Mouse (Mus musculus) midbrain, embryonic 12.5 days (tissue): ENCODE results near the gene Gid4. TPM values are rescaled to one million over a fixed set of nuclear protein-coding genes. Genes with fewer than 3 reads are reported as not detected.

Experiments
- ATAC-seq: fragments of 200-750 bp; cut with Nextera tagmentation; 2 replicates; pipeline ENCODE4 v1.8.0; 2017; ENCODE audit warnings: low read depth, moderate TSS enrichment, moderate library complexity; ENCODE audit not compliant: low FRiP score
- H3K27ac ChIP-seq: fragments of 300-500 bp; sonication (generic); replicated peaks from 2 replicates; pipeline ENCODE4 v1.5.1; 2016; ENCODE audit warnings: mild to moderate bottlenecking
- H3K27me3 ChIP-seq: fragments of 300-500 bp; sonication (generic); 2 replicates; pipeline ENCODE4 v1.6.1; 2016; ENCODE audit warnings: mild to moderate bottlenecking
- H3K36me3 ChIP-seq: fragments of 300-500 bp; sonication (generic); 2 replicates; pipeline ENCODE4 v1.6.1; 2016
- H3K4me1 ChIP-seq: fragments of 300-500 bp; sonication (generic); 2 replicates; pipeline ENCODE4 v1.6.1; 2016
- H3K4me2 ChIP-seq: fragments of 300-500 bp; sonication (generic); replicated peaks from 2 replicates; pipeline ENCODE4 v1.6.1; 2016; ENCODE audit warnings: mild to moderate bottlenecking, moderate library complexity
- H3K4me3 ChIP-seq: fragments of 300-500 bp; sonication (generic); 2 replicates; pipeline ENCODE4 v1.5.1; 2016; ENCODE audit warnings: mild to moderate bottlenecking
- H3K9ac ChIP-seq: fragments of 300-500 bp; sonication (generic); replicated peaks from 2 replicates; pipeline ENCODE4 v1.6.1; 2016; ENCODE audit warnings: mild to moderate bottlenecking, moderate library complexity
- H3K9me3 ChIP-seq: fragments of 300-500 bp; sonication (generic); 2 replicates; pipeline ENCODE4 v1.6.1; 2016; ENCODE audit warnings: mild to moderate bottlenecking
- WGBS: fragments of 180-500 bp; shearing (Covaris S2); methylation state at CpG from one replicate; pipeline ENCODE4 v1.1.7; 2016; 5-methylcytosine and 5-hydroxymethylcytosine counted together
- polyA plus RNA-seq: library from polyadenylated mRNA; unstranded; fragments of >200 nt; fragmentation: Nextera tagmentation; extraction: Ambion mirVana; gene quantifications from 2 replicates; pipeline ENCODE4 v1.2.1, GENCODE M21; 2016

Gid4 gene
- 32.4 and 36.1 TPM in 2 replicates for polyA plus RNA-seq

GRCm38 (mm10) chr11:60416963-60417716, at the start of gene Gid4:
Gene Gid4, plus strand, starts transcription at chr11:60417145.
- Histone ChIP-seq H3K27me3 (no peaks in the 10 kb centered on the region), H3K36me3 (no peaks in the 10 kb centered on the region), H3K4me1 (peaks cover 26% of the 10 kb centered on the region), H3K27ac (peak within 1 kb of the TSS; percentile 84), H3K4me2 (peak within 1 kb of the TSS; percentile 95), H3K9ac (peak within 1 kb of the TSS; percentile 87), H3K9me3 (no peaks in the 10 kb centered on the region), H3K4me3 (peak within 1 kb of the TSS; percentile 79)
- ATAC-seq, result peak; percentile 98
- 1% methylated on average over 64 of the region's 81 CpGs for whole genome bisulfite sequencing

DNA sequence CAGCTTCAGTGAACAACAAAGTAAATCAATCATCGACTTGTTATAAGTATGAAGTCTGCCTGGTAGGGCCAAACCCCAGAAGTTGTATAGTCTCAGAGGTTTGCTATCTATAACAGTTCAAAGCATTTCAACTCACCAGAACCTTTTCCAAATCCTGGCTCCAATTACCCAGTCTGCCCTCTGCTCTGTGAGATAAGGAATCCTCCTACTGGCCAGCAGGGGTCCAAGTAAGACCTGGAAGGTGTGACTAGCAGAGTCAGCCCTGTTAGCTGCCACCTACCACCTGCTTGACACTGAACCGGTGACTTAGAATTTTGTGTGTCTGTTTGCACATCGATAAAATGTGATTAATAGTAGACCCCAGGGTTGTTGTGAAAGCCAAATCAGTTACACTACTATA, 49.7 kb upstream of the Gid4 start:
- no peak overlapping the region for H3K27ac ChIP-seq
- no peaks in the 10 kb centered on the region for H3K36me3 ChIP-seq
- no peak for ATAC-seq
- H3K9me3 ChIP-seq, result no peaks in the 10 kb centered on the region
- H3K4me3 ChIP-seq, result no peak overlapping the region
- H3K27me3 ChIP-seq, result no peaks in the 10 kb centered on the region
- WGBS, result 82% methylated on average over 3 of the region's 3 CpGs
- no peak overlapping the region for H3K4me2 ChIP-seq
- H3K4me1 ChIP-seq, result peaks cover 6% of the 10 kb centered on the region
- H3K9ac ChIP-seq, result no peak overlapping the region

DNA sequence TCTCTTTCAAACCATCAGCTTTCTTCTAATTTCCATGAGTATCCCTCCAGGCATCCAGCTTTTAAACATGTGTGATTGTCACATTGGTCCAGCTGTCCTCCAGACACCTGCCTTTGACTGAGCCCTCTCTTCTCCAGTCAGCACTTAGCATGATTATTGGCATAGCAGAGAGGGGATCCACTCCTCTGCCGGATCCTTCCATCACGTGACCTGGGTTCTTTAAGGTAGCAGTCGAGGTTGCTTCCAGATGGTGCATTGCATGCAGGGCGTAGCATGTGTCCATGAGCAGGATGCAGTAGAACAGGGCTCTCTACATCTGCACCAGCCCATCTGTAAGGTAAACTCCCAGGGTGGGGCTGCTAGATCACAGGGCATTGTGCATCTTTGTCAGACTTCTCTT, 48.0 kb upstream of the Gid4 start:
- 76% methylated on average over 4 of the region's 4 CpGs for WGBS
- H3K36me3 ChIP-seq, result no peaks in the 10 kb centered on the region
- H3K27me3 ChIP-seq, result no peaks in the 10 kb centered on the region
- ATAC-seq, result no peak
- no peak overlapping the region for H3K9ac ChIP-seq
- no peak overlapping the region for H3K27ac ChIP-seq
- H3K4me2 ChIP-seq, result no peak overlapping the region
- no peaks in the 10 kb centered on the region for H3K9me3 ChIP-seq
- no peak overlapping the region for H3K4me3 ChIP-seq
- H3K4me1 ChIP-seq, result peaks cover 6% of the 10 kb centered on the region

DNA sequence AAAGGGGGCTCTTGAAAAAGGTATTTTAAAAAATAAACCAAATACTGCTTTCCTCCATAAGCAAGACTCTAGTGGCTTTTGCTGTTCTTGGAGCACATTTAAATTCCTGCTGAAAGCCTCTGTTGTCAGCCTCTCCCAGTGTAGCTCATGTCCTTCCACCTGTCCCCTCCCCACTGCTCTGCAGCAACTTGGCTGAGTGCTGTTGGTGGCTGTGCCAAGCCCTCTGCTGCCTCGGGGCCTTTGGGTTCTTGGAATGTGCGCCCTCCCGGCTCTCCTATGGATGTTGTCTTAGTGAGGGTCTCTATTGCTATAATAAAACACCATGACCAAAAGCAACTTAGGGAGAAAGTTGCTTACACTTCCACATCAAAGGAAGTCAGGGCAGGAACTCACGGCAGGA, 47.5 kb upstream of the Gid4 start:
- Histone ChIP-seq H3K4me1 (peaks cover 6% of the 10 kb centered on the region), H3K4me3 (no peak overlapping the region), H3K36me3 (no peaks in the 10 kb centered on the region), H3K9ac (no peak overlapping the region), H3K4me2 (no peak overlapping the region), H3K27ac (no peak overlapping the region), H3K27me3 (no peaks in the 10 kb centered on the region), H3K9me3 (no peaks in the 10 kb centered on the region)
- ATAC-seq, result no peak
- 74% methylated on average over 4 of the region's 4 CpGs for WGBS

DNA sequence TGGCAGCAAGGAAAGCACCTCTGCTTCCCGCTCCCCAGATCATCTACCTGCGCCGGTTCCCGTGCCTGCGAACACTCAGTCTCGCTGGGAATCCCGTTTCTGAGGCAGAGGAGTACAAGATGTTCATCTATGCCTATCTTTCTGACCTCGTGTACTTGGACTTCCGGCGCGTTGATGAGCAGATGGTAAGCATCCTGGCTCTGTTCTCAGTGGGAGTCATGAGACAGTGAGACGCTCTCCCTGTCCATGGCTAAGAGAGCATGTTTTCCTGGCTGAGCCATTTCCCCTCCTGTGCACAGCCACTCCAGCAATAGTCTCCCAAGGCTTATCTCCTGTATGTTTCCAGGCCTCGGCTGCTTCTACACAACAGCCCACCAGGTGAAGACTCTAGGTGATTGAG, 46.5 kb upstream of the Gid4 start:
- H3K4me2 ChIP-seq, result no peak overlapping the region
- ATAC-seq, result no peak
- H3K36me3 ChIP-seq, result no peaks in the 10 kb centered on the region
- H3K4me1 ChIP-seq, result peaks cover 6% of the 10 kb centered on the region
- H3K4me3 ChIP-seq, result no peak overlapping the region
- no peaks in the 10 kb centered on the region for H3K9me3 ChIP-seq
- WGBS, result 90% methylated on average over 13 of the region's 13 CpGs
- H3K27ac ChIP-seq, result no peak overlapping the region
- no peak overlapping the region for H3K9ac ChIP-seq
- no peaks in the 10 kb centered on the region for H3K27me3 ChIP-seq

DNA sequence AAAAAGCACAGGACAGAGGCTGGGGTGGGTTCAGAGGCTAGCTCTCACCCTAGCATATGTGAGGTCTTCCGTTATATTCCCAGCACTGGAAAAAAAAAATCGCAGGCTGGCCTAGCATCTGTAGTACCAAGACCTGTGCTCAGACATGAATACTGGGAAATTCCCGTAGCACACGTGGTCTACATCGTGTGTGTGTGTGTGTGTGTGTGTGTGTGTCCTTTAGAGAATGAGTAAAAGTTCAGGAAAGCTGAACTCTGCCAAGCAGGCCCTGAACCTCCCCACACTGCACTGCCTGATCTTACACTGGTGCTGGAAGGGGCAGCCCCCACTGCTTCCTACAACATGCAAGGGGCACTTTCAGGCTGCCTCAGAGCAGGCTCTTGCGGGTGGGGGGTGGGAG, 42.5 kb upstream of the Gid4 start:
- H3K36me3 ChIP-seq, result no peaks in the 10 kb centered on the region
- 90% methylated on average over 6 of the region's 6 CpGs for WGBS
- no peak overlapping the region for H3K27ac ChIP-seq
- H3K9ac ChIP-seq, result no peak overlapping the region
- H3K4me2 ChIP-seq, result no peak overlapping the region
- H3K4me1 ChIP-seq, result no peaks in the 10 kb centered on the region
- no peak for ATAC-seq
- H3K4me3 ChIP-seq, result no peak overlapping the region
- H3K27me3 ChIP-seq, result no peaks in the 10 kb centered on the region
- no peaks in the 10 kb centered on the region for H3K9me3 ChIP-seq

DNA sequence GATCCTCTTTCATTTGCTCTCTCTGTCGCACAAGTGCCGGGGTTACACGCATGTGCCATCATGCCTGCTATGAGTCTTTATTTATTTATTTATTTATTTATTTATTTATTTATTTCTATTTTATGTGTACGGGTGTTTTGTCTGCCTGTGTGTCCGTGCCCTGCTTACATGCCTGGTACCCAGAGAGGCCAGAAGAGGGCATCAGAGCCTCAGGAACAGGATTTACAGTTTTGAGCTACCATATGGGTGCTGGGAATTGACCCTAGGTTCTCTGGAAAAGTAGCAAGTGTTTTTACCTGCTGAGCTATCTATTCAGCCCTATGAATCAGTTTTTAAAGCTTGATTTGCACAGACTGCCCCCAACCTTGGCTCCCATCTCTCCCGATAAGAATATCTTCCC, 33.4 kb upstream of the Gid4 start:
- H3K4me2 ChIP-seq, result no peak overlapping the region
- no peak overlapping the region for H3K9ac ChIP-seq
- 87% methylated on average over 6 of the region's 6 CpGs for WGBS
- H3K27me3 ChIP-seq, result no peaks in the 10 kb centered on the region
- H3K4me1 ChIP-seq, result peaks cover 15% of the 10 kb centered on the region
- no peaks in the 10 kb centered on the region for H3K36me3 ChIP-seq
- H3K9me3 ChIP-seq, result no peaks in the 10 kb centered on the region
- no peak for ATAC-seq
- no peak overlapping the region for H3K4me3 ChIP-seq
- H3K27ac ChIP-seq, result no peak overlapping the region

DNA sequence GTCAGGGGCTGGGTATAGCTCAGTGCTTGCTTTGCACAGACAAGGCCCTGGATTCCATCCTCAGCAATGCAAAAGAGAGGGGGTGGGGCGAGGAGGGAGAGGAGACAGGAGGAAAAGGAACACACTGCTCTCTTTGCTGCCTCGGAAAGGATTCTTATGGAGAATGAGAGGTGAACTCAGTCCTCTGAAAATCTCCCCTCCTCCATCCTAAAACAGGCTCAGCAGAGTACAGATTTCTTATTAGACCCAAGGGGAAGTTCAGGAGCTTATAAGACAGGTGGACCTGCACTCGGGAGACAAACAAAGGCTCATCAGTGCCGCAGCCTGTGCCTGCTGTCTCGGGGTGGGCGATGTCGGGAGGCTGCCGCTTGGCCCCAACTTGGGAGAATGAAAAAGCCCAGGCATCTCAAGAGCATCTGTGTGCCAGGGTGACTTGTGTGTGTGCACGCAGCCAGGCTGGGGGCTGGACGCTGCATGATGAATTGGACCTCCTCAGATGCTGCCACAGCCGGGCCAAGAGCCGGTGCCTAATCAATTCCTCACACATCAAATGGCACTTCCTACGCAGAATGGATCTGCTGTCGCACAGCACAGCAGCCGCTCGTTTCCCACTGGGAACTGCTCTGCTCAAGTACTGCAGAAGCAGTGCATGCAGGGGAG, 32.1 kb upstream of the Gid4 start:
- peak overlapping the region; percentile 84 for H3K27ac ChIP-seq
- peak overlapping the region; percentile 53 for H3K4me2 ChIP-seq
- H3K27me3 ChIP-seq, result no peaks in the 10 kb centered on the region
- no peaks in the 10 kb centered on the region for H3K9me3 ChIP-seq
- H3K36me3 ChIP-seq, result no peaks in the 10 kb centered on the region
- H3K9ac ChIP-seq, result peak overlapping the region; percentile 49
- peak; percentile 38; the same call in 1 of the 2 replicates for ATAC-seq
- WGBS, result 7% methylated on average over 16 of the region's 16 CpGs
- H3K4me3 ChIP-seq, result peak overlapping the region; percentile 21
- peaks cover 15% of the 10 kb centered on the region for H3K4me1 ChIP-seq

DNA sequence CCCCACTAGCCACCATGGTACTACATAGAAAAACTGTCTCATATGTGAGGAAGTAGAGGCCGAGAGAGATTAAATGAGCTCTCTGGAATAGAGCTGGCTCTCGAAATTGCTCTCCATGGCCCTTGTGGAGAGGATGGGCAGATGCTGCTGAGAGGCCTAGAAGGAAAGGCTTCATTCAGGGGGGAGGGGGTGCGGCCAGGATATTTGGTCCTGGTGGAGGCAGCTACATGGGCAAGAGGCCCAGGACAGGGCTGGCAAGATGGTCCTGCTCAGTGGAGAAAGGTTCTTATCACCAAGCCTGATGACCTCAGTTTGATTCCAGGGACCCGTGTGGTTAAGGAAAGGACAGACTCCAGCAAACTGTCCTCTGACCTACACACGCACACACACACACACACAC, 31.0 kb upstream of the Gid4 start:
- Histone ChIP-seq H3K36me3 (no peaks in the 10 kb centered on the region), H3K27me3 (no peaks in the 10 kb centered on the region), H3K4me3 (no peak overlapping the region), H3K4me1 (peaks cover 15% of the 10 kb centered on the region), H3K4me2 (no peak overlapping the region), H3K9me3 (no peaks in the 10 kb centered on the region), H3K9ac (no peak overlapping the region), H3K27ac (peak overlapping the region; percentile 84)
- no peak for ATAC-seq
- 86% methylated on average over 5 of the region's 5 CpGs for WGBS

DNA sequence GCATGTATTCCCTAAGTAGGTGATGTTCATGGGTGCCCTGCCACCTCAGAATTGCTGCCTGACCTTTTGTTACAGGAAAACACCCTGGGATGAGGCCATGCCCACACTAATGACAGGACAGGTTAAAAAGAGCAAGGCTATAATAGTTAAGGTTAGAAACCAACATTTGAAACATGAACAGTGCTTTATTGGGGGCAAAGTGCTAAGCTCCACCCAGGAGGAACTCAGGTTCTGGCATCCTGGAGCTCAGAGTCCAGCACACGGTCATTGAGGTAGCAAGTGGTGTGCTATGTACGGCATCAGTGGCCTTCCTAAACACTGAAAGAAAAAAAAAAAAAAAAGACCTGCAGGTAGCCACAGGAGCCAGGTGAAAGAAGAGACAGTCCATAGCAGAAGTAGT, 29.0 kb upstream of the Gid4 start:
- H3K4me1 ChIP-seq, result peaks cover 15% of the 10 kb centered on the region
- no peaks in the 10 kb centered on the region for H3K9me3 ChIP-seq
- H3K9ac ChIP-seq, result no peak overlapping the region
- no peaks in the 10 kb centered on the region for H3K27me3 ChIP-seq
- no peak overlapping the region for H3K27ac ChIP-seq
- no peak overlapping the region for H3K4me2 ChIP-seq
- 91% methylated on average over 2 of the region's 2 CpGs for WGBS
- ATAC-seq, result no peak
- no peaks in the 10 kb centered on the region for H3K36me3 ChIP-seq
- no peak overlapping the region for H3K4me3 ChIP-seq

DNA sequence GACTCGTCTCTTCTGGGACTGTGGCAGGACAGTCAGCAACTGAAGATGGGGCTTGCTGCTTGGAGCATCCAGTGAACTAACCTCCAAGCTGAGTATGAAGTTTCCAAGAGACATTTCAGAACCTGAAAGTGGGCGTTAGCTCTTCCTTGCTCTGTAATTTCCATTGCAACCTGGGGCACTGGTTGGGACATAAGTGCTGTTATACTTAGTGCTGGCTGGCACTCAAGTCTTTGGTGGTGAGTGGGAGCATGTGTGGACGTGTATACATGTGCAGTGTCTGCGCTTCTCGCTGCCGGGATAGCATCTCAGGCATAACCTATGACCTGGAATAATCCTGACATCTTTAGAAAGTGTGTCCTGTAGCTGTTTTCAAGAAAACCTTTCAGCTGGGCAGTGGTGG, 25.6 kb upstream of the Gid4 start:
- WGBS, result 86% methylated on average over 6 of the region's 6 CpGs
- H3K4me3 ChIP-seq, result no peak overlapping the region

GRCm38 (mm10) chr11:60396546-60396945, 20.4 kb upstream of the Gid4 start:
- H3K27ac ChIP-seq, result no peak overlapping the region
- no peak for ATAC-seq
- H3K4me1 ChIP-seq, result no peaks in the 10 kb centered on the region; the same call in 1 of the 2 replicates
- no peak overlapping the region for H3K4me3 ChIP-seq
- H3K9ac ChIP-seq, result no peak overlapping the region
- WGBS, result 82% methylated on average over 6 of the region's 6 CpGs
- no peaks in the 10 kb centered on the region for H3K9me3 ChIP-seq
- H3K27me3 ChIP-seq, result no peaks in the 10 kb centered on the region
- H3K36me3 ChIP-seq, result peaks cover 11% of the 10 kb centered on the region
- no peak overlapping the region for H3K4me2 ChIP-seq

More for the DNA sequence above, 25.6 kb upstream of the Gid4 start:
- Histone ChIP-seq H3K4me2 (no peak overlapping the region), H3K9me3 (no peaks in the 10 kb centered on the region), H3K9ac (no peak overlapping the region), H3K27ac (no peak overlapping the region), H3K4me1 (no peaks in the 10 kb centered on the region), H3K36me3 (no peaks in the 10 kb centered on the region), H3K27me3 (no peaks in the 10 kb centered on the region)
- ATAC-seq, result no peak
